Mouse (Mus musculus): ENCODE results near the gene Serpina3i.
"Not testable (repeated sequence)": the region's sequence is repeated elsewhere in the genome, so short reads cannot be mapped to it uniquely, and the experiment has no call there.

The Serpina3i gene

GRCm38 (mm10) chr12:104262863-104263262, at the start of gene Serpina3i:
Gene Serpina3i, plus strand, starts transcription at chr12:104263122.
- no peak for DNase-seq (ENCODE audit: low read depth)

DNA sequence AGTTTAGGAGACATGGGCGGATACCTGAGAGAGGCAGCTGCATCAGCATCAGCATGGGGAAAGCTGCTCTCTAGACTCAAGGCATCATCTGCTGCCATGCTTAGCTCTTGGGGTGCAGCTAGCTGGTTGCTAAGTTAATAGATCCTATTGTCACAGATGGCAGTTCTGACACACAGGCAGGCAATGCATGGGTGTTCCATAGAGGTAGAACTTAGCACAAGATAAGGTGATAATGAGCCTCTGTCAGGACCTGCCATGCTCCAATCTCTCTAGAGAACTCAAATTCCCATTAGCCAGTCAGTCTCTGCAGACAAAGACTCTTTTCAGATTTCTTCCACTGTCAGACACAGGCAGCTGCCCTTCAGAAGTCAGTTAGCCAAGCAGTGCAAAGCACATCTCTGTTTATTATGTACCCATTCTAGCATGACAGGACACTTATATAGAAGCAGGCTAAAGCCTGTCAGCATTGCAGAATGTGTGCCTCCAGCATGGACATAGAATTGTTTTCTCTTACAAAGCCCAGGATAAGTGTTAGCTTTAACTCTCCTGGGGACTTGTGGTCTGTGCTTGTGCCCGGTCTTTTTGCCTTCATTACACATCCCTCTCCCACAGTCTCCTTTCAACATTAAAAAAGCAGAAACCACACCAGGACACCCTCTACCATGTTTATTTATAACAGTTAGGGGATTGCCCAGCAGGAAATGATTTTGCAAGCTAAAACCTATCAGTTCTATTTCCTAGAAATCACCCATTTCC, 49.1 kb upstream of the Serpina3i start:
- no peak for DNase-seq (ENCODE audit: low read depth)

GRCm38 (mm10) chr12:104214445-104214753, 48.5 kb upstream of the Serpina3i start, which contains the start of gene Serpina3f:
Gene Serpina3f, plus strand, starts transcription at chr12:104214544.
- no peak for DNase-seq (ENCODE audit: low read depth)

- no peak for DNase-seq (ENCODE audit: low read depth)
These were observed 47.7 kb upstream of the Serpina3i start for GRCm38 (mm10) chr12:104215249-104215648.

GRCm38 (mm10) chr12:104221616-104222015, 41.3 kb upstream of the Serpina3i start:
- DNase-seq (ENCODE audit: low read depth), result no peak

- DNase-seq (ENCODE audit: low read depth), result no peak
These were observed 39.2 kb upstream of the Serpina3i start for GRCm38 (mm10) chr12:104223690-104224089.

GRCm38 (mm10) chr12:104224598-104225300, 38.2 kb upstream of the Serpina3i start:
- DNase-seq (ENCODE audit: low read depth), result no peak

DNA sequence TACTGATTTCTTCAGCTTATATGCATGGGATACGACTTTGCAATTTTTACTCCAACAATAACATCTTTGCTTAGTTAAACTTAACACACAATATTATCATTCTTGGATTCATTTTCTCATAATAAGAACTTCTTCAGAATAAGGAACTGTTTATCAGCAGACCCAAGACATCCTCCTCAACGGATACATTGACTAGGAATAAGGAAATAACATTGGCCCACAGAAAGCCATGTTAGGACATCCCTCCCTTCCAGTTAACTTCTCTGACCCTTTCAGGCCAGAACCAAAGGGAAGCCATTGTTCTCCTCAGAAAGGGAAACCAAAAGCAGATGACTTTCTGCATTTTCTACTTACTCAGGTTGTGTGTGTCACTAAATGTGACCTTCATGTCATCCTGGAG, 32.2 kb upstream of the Serpina3i start:
- no peak for DNase-seq (ENCODE audit: low read depth)

DNA sequence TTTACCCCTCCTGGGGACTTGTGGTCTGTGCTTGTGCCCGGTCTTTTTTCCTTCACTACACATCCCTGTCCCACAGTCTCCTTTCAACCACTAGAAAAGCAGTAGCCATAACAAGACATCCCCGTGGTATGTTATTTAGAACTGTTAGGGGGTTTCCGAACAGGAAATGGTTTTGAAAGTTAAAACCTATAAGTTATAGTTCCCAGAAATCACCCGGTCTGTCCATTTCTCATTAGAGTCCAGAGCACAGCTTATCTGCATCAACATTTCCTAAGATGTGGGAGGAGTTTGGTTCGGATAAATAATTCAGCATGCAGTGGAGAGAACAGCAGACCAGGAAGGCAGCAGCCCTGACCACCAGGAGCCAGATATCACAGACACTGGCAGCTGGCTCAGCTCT, 27.0 kb upstream of the Serpina3i start, which contains the start of gene Serpina3g:
Gene Serpina3g (plus strand): TSS at position 331 of the 400 bp plus-strand sequence.
- no peak for DNase-seq (ENCODE audit: low read depth)

DNA sequence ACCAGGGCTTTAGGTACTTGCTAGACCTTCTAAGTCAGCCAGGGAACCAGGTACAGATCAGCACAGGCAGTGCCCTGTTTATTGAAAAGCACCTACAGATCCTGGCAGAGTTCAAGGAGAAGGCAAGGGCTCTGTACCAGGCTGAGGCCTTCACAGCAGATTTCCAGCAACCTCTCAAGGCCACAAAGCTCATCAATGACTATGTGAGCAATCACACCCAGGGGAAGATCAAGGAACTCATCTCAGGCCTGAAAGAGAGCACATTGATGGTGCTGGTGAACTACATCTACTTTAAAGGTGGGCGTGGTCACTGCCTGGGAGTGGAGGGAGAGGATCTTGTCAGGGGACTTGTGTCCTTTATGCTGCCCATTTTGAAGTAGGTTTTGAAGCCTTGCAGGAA, 24.9 kb upstream of the Serpina3i start:
- not testable (repeated sequence) for DNase-seq (ENCODE audit: low read depth)

- no peak for DNase-seq (ENCODE audit: low read depth)
These were observed 19.6 kb upstream of the Serpina3i start for GRCm38 (mm10) chr12:104243307-104243706.

GRCm38 (mm10) chr12:104245092-104245491, 17.8 kb upstream of the Serpina3i start:
- DNase-seq (ENCODE audit: low read depth), result no peak

DNA sequence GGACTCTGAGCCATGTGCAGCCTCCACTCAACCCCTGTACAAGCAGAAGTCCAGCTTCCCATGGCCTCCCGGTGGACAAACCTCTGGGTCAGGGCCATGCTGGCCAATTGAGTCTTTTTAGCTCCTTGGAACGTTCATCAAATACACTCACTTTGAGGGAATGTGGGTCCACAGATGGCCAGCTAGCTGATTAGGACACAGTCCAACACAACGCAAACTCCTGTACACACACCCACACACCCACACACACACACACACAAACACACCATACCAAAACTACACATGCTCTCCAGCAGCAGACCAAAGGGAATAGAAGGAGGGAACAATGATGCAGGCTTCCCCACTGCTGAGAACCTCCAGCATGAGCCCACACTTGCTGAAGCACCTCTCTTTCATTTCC, 17.3 kb upstream of the Serpina3i start:
- no peak for DNase-seq (ENCODE audit: low read depth)

GRCm38 (mm10) chr12:104247553-104248002, 15.3 kb upstream of the Serpina3i start:
- DNase-seq (ENCODE audit: low read depth), result no peak

- DNase-seq (ENCODE audit: low read depth), result no peak
These were observed 14.7 kb upstream of the Serpina3i start for GRCm38 (mm10) chr12:104248231-104248630.

- DNase-seq (ENCODE audit: low read depth), result no peak
These were observed 1.9 kb upstream of the Serpina3i start for GRCm38 (mm10) chr12:104261041-104261440.

GRCm38 (mm10) chr12:104266374-104266773, 3.5 kb downstream of the Serpina3i start:
- no peak for DNase-seq (ENCODE audit: low read depth)

- DNase-seq (ENCODE audit: low read depth), result no peak
These were observed 15.5 kb downstream of the Serpina3i start for GRCm38 (mm10) chr12:104278216-104279055.

DNA sequence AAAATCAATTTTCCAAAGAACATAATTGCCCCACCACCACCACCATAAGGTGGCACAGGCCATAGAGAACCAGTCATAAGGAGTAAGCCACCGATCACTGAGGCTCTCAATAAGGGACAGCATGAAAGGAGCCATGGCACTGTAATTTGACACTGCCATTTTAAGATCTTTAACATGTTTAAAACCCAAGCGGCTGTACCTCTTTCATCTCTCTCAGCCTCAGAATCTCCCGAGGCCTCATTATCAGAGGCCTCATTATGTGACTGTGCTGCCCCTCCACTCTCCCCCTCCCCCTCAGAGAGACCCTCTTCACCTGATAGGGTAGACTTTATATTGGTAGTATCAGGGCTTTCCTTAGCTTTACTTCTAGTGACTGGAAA, 16.1 kb downstream of the Serpina3i start:
- DNase-seq (ENCODE audit: low read depth), result no peak

GRCm38 (mm10) chr12:104283380-104283779, 20.5 kb downstream of the Serpina3i start:
- DNase-seq (ENCODE audit: low read depth), result no peak

DNA sequence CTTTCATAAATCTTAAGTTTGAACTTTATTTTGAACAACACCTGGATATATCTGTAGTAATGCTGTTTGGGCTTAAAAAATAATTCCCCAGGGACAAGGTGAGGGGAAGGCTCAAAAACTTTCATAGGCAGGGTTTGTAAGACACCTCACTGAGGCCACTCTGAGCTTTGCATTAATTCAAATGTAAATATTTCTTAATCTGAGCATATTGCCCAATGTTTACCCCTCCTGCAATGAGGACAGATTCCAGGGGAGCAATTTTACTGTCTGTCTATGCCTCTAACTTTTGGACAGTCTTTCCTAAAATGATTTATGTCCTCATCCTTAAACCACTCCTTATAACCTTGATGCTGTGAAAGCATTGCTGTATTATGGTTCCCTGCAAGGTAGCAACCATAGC, 25.4 kb downstream of the Serpina3i start:
- no peak for DNase-seq (ENCODE audit: low read depth)

- no peak for DNase-seq (ENCODE audit: low read depth)
These were observed 26.9 kb downstream of the Serpina3i start for GRCm38 (mm10) chr12:104289872-104290271.
